Mouse (Mus musculus): ENCODE results near the gene Slc52a3.

- TF ChIP-seq GATA1 (IDR thresholded peaks at IDR 0.05; ENCODE audit: low read length) (no peak), TAL1 (IDR thresholded peaks at IDR 0.05; ENCODE audit: low read length) (no peak)
Measured at GRCm38 (mm10) chr2:152016666-152017065, 20.4 kb downstream of the Slc52a3 start.

All from erythroblast, embryonic 14.5 days (primary cell).